Mouse (Mus musculus): ENCODE results near the gene Klhl29.

Gene Klhl29

DNA sequence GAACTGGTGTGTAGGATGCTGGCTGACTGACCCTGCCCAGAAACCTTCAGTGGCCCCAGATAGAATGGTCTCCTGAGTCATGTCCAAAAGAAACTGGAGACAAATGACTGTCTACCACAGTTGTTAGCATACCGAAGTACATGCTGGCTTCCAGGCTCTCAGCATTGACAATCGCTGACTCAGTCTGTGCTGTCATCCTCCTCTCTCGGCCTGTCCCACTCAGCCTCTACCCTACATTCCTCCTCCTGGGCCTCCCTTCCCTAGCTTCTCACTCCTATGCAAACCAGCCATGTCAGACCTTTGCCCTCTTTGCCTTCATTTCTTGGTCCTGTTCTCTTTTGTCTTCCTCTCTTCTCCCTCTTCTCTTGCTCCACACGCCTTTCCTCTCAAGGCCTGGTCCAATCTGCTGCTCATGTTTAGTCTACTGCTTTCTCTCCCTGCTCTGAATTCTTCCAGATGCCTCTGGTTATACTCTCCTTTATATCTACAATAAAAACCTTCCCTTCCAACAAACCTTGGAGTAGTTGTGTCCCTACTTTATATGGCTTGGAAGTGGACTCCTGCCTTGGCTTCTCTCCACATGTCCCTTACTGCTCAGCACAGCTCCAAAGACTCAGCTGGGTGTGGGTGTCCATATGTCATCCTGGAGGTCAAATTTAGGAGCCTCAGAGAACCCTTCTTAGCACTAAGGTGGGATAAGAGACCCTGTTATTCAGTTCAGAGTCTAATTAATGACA is 121.1 kb downstream of the Klhl29 start:
- DNase-seq (ENCODE audit: low spot score in 2 of 2), result no peak

DNA sequence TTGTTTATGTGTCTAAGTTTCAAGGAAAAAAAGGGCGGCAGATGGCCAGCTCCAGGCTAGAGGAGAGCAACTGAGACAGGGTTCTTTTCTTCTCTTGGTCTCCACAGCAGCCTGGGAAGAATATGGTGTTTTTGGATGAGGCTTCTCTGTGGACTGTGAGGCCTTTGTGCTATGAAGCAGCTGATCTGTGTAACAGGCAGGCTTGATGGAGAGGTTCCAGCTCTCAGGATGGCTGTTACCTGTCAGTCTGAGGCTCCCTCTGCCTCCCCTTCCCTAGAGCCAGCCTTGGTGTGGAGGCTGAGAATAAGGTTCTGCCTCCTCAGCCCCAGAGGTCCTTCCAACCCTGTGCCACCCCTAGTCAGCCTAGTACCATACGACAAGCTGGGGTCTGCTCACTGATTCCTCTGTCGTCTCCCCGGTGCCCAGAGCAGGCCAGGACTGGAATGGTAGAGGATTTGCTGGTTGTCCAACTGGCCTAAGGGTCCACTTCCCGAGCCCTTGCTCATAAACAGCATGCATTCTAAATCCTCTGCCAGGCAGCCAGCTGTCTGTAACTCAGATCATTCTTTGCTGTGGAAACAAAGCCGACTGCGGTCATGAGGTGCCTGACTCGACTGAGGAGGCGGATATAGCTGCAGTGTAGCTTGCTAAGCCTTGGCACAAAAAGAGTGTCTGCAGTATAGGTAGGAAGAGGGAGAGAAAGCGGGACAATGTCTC is 122.0 kb downstream of the Klhl29 start:
- no peak for DNase-seq (ENCODE audit: low spot score in 2 of 2)

DNA sequence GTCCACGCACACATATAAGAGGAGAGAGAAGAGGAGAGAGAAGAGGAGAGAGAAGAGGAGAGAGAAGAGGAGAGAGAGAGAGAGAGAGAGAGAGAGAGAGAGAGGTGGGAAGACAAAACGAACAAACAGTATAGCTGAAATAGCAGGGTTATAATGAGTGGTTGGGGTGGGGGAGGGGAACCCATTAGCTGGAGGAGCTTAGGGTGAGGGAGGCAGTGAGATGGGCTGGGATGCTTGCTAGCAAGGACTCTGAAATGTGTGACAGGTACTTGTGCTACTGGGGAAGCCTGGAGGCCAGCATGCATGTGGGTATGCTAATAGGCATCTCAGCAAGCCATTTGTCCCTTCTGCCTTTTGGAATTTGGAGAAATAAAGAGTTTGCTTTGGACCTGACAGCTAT is 122.9 kb downstream of the Klhl29 start:
- DNase-seq (ENCODE audit: low spot score in 2 of 2), result no peak

DNA sequence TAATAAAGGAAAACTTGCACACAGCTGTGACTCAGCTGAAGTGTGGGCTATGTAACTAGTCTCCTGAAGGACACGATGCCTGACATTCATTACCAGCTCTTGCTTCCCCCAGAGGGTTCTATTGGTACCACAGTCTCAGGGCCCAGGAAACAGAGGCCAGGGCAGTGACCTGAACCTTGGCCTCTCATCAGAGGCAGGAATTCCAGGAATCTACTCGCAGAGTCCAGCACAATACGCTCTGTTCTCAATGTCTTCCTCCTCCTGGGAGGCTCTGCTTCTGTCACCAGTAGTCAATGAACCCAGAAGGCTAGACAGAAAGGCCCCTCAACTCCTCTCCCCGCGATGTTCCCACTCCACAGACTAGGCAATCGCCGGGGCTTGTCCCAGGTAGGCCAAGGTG is 125.4 kb downstream of the Klhl29 start:
- no peak for DNase-seq (ENCODE audit: low spot score in 2 of 2)

DNA sequence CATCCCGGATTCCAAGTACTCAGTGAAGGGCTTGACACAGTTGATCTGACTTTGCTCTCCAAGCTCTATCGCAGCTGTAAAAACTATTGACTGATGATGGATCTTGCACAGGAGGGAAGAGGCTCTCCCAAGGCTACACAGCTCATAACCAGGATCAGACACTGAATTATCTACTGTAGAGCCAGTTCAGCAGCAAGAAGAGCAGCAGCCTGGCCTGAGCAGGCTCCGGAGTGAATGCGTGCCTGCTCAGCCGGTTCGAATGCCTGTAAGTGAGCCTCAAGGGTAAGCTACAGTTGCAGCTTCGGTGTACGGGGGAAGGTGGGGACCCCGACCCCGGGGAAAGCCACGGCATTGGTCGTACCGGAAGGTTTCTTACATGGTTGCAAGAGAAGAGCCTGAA is 126.4 kb downstream of the Klhl29 start:
- DNase-seq (ENCODE audit: low spot score in 2 of 2), result no peak

DNA sequence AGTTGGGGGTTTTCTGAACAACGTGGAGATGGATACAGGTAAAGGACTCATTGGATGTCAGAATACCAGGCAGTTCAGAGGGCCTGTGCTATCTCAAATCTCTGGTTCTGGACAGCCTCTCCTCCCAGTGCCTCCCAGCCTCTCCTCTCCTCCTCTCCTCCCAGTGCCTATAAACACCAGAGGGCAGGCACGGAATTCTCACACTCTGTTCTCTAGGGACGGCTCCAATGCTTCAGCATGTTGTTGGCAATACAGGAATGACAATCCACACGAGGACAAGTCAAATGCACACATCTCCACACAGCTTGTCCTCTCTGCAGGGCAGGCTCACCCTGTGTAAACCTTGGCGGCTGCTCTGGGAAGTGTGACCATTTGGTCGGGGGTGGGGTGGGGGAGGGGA is 128.0 kb downstream of the Klhl29 start:
- no peak for DNase-seq (ENCODE audit: low spot score in 2 of 2)

DNA sequence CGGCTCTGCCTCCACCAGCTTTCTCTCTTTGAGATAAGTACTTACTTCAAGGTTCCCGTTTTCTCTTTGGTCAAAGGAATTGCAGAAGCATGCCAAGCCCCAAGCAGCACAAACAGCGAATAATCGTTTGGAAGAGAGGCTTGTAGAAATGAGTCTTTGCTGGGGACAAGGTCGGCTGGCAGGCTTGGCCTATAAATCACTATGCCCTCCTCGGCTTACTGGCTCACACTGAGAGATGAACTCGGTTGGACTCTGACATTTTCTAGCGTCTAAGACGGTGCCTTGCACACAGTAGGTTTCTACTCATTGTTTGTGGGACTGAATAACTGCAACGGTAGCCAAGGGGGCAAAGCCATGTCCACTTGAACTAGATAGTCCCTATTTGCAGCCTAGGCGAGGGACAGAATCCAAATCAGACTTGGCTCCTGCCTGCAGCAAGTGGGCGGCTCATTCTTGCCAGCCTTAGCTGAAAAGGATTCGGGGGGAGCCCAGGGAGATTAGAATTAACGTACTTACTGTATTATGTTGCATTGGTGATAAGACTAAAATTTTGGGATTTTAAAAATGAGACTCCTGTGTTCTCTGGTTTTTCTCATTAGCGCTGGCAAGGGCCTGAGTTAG is 128.7 kb downstream of the Klhl29 start:
- DNase-seq (ENCODE audit: low spot score in 2 of 2), result peak in 1 of 2 experiments; percentile 53

DNA sequence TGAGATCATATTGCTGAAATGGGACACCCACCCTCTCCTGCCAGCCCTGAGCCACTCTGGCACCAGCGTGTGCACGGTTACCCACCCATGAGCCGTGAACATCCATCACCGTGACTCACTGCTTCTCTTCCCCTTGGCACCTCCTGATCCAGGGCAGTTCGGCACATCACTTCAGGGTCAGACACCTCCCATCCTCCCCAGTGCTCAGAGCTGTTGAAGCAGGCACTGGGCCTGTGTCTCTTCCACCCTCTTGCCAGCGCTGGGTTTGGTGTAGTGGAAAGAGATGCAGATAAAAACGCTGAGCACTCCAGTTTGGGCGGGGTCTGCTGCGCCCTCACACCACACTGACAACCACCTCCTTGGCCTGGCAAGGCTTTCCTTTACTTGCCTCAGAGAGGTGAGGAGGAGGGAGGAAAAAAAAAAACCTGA is 129.3 kb downstream of the Klhl29 start:
- no peak for DNase-seq (ENCODE audit: low spot score in 2 of 2)

DNA sequence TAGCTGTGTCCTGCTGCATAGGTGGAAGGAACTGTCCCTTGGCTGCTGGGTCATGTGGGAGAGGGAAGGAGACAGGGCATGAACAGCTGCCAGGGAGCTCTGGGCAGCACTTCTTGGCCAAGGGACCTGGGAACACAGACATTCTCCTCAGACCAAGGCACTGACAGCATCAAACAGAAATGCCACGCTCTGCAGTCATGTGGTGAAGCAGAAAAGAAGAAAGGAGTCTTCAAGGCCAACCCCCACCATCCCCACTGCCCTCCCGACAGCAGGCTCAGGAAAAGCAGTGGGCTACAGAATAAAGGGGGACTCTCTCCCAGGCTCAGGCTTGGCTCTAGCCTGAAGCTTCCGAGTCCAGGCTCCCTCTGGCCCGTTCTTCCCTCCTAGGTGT is 130.3 kb downstream of the Klhl29 start:
- DNase-seq (ENCODE audit: low spot score in 2 of 2), result no peak

DNA sequence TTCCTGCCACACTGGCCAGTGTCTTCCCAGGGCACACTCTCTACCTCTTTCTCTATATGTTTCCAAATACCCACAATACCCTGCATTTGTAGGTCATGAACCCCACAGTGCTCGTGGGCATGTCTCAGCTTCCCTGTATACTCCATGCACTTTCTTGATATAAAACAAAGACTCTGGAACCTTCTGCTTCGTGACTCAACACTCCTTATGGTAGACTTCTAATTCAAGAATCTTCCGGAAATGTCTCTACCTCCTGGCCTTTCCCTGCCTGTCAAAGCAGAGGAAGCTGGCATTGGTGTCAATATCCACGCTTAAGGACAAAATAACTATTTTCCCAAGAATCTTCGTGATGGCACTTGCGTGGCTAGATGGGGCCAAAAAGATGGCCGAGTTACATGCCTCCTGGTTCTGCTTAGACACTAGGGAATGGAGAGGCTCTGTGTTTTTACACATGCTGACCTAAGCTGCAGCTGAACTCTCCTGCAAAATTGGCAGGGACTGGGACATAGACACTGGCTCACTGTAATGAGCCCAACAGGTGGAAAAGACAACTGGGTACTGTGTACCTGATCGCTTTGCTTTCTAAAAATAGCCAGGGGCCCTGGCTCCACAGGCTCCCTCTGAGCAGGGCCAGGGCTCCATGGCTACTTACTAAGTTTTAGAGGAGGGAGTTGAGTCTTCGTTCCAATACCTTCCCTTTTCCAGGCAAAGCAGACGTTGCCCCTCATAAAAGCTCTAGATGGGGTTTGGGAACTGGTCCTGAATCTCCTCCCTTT is 130.9 kb downstream of the Klhl29 start:
- DNase-seq (ENCODE audit: low spot score in 2 of 2), result no peak

DNA sequence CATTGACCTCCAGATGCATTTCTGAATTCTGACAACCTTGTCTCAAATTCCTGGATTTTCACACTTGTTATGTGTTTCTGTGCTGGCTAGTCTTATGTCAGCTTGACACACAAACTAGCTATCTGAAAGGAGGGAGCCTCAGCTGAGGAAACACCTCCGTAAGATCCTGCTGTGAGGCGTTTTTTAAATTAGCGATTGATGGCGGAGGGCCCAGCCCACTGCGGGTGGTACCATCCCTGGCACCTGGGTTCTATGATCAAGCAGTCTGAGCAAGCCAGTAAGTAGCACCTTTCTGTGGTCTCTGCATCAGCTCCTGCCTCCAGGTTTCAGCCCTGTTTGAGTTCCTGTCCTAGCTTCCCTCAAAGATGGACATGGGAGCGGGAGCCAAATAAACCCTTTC is 131.6 kb downstream of the Klhl29 start:
- DNase-seq (ENCODE audit: low spot score in 2 of 2), result no peak

DNA sequence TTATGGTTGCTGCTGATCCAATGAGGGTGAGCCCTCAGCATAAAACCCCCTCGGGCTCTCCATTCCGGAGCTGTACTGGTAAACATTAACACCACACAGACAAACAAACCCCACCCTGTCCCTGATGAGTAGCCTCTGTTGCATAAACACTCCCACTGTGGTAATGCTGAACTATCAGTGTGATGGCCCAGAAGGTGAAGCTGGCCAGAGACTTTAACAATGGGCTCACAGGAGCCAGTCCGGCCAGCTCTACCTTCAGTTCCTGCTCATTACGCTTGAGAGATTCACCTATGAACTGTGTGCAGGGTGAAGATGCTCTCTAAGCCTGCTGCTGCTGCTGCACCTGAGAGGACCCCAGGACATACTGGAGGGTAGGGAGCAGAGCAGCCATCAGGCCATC is 132.0 kb downstream of the Klhl29 start:
- DNase-seq (ENCODE audit: low spot score in 2 of 2), result no peak

DNA sequence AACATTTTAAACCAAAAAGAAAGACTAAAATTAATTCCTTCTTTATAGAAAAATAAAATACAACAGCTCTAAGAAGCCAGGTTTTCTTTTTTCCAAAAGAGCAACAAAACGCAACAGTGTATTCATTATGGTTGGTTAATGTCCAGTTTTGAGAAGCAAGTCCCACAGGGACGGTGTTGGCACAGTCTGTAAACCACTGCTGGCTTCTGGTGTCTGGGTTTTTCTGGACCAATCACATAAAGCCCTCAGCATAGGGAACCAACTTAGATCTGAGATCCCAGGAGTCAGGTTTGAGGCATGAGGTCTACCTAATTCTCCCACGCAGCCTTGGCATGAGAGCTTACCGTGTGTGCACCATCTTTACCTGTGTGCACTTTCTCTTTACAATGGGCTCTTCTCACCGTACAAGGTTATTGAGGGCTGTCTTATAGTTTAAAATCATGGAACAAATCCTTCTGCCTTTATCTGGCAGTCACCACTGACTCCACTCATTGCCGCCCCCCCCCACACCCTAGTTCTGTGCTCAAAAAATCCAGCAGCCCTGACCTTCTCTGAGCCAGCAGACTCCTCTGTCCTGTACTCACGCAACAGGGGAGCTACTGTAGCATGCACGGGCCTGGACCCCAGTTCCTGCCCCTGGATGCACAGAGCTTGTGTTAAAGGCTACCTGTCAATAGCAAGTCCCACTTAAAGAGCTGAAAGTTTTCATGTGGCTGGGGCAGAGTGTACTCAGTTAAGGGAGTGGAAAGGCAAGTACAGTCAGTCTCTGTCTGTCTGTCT is 132.7 kb downstream of the Klhl29 start:
- DNase-seq (ENCODE audit: low spot score in 2 of 2), result no peak

DNA sequence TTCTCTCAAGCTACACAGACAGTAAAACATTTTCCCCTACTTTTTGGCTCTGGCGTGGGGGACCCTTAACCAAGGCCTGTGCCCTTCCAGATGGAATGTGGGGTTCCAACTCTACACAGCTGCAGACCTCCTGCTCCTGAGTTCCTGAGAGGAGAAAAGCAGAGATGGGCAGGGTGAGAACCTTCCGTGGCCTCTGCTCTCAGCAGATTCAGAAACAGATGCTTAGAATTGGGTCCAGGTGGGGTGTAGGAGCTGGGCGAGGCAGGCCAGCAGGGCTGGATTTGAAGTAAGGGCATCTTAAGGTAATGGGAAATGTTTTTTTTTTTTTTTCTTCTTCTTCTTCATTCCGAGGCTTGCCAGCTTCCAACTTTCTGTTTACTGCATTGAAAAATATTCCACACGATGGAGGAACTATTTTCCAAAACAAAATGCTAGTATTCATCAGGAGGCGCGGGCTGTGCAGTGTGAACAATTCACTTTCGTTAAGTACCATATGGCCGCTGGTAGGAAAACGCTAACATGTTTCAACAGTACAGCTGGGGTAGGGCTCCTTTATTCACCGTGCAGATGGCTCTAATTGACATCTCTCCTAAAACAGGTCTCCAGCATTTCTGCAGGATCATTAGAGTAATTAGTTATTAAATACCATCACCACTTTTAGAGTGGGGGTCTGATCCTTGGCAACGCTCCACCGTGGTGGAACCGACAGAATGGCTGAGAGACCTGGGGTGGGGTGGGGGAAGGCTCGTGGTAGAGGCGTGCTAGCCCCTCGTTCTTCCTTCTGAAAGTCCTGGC is 135.8 kb downstream of the Klhl29 start:
- no peak for DNase-seq (ENCODE audit: low spot score in 2 of 2)

DNA sequence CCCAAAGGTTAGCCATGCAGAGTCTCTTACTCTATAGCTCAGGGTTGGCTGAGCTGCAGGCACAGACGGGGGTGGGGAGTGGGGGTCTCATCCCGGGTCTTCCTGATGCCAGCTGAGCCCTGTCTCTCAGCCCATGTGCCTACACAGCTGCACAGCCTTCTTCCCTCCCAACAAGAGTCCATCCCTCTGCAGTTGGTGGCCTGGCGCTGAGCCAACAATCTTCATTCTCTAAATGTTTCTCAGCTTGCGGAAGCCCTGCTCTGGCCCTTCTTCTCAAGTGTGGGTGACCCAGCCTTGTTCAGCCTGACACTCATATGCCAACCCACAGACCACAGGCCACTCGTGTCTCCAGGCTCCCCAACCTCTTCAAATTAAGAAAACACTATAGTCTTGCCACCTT is 138.4 kb downstream of the Klhl29 start:
- no peak for DNase-seq (ENCODE audit: low spot score in 2 of 2)

DNA sequence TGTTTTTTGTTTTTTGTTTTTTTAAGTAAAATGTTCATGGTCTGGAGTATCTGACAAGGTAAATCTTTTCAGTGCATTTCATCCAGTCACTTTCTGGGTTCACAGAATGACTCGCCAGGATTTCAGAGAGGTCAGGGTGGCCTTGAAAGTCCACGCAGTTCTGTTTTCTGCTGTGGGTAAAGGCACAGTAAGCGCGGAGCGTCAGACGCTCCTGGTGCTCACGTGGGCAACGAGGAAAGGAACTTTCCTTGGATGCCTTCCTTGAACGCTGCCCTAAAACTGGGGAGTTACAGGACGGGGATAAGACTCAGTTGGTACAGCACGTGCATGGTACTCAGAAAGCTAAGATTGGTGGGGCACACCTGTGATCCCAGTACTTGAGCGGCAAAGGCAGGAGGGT is 139.9 kb downstream of the Klhl29 start:
- DNase-seq (ENCODE audit: low spot score in 2 of 2), result no peak

DNA sequence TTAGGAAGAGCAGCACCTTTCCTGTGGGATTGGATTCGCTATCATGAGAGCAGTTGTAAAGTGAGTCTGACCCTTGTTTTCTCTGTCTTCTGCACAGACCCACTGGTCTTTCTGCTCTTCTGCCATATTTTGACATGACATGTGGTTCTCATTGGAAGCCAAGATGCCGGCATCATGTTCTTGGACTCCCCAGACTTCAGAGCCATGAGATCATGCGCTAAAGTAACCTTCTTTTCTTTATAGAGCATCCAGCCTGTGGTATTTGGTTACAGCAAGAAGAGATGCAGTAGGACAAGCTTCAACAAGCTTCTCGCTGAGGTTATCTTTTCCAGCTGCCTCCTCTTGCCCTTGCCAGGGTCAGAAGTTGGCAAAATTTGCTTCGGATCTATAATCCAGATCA is 145.0 kb downstream of the Klhl29 start:
- DNase-seq (ENCODE audit: low spot score in 2 of 2), result no peak

DNA sequence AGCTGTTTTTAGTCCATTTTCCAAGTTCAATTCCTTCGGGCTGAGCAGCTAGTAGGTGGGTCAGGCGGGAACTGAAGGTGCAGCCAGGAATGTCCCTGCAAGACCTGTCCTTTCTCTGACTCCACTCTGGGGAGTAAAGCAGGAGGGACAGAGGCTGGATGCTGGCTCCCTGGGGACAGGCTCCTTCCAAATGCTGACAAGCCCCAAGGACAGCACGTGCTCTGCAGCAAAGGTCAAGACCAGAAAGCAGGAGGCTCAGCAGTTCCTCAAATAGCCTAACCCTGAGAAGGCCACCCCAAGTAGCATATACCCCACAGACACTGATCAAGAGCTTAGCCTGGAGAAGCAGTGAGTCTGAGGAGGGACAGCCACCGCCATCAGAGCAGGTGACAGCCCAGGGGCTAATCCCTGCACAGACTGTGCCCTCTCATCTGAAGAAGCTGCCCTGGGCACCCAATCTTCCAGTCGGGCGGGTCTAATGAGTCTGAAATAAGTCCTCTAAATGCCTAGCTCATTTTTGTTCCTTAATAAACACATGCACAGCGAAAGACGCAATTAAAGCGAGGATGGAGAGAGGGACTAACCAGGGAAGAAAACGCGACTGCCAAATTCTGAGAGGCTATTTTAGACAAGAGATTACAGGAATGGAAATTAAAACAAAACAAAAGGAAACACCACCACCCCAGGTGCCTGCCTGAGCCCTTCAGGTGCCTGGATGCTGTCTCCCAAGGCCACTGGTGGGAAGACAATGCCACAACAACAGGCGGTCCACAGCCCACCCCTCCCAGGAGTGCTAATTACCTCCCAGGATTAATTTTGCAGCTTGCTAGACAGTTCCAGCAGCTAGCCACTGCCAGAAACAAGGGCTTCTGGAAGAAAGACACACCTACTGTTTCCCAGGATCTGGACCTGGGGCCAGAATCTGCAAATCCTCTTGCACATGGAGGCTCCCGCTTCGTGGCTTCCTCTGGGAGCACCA is 148.5 kb downstream of the Klhl29 start:
- no peak for DNase-seq (ENCODE audit: low spot score in 2 of 2)

DNA sequence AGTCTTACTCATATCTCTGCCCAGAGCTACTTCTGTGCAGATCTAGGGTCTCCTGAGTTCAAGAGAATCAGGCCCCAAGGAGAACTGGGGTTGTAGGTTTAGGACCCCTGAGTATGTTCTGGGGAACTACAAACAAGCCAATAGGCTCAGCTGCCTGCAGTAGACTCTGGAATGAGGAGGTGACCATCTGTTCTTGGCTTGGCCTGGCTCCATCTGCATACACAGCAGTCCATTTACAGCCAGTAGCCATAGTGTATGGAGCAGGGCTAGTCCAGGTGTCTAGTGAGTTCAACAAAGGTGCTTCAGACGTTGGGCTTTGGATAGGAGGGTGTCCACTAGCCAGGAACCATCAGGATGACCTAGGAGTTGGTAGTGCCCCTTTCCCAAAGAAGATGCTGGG is 151.9 kb downstream of the Klhl29 start:
- DNase-seq (ENCODE audit: low spot score in 2 of 2), result no peak
